Mouse (Mus musculus) hindbrain, embryonic 13.5 days (tissue): ENCODE data around the gene Prrx1. TPM values are rescaled to one million over a fixed set of nuclear protein-coding genes. Genes with fewer than 3 reads are reported as not detected.

Experiments
- ATAC-seq: fragments of 200-750 bp; cut with Nextera tagmentation; 2 replicates; pipeline ENCODE4 v1.8.0; 2017; ENCODE audit warnings: moderate TSS enrichment; ENCODE audit not compliant: low FRiP score
- H3K27ac ChIP-seq: fragments of 300-500 bp; sonication (generic); 2 replicates; pipeline ENCODE4 v1.5.1; 2015; ENCODE audit warnings: inconsistent platforms, mild to moderate bottlenecking, moderate library complexity
- H3K27me3 ChIP-seq: fragments of 300-500 bp; sonication (generic); 2 replicates; pipeline ENCODE4 v1.6.1; 2015; ENCODE audit warnings: mild to moderate bottlenecking, inconsistent platforms
- H3K36me3 ChIP-seq: fragments of 300-500 bp; sonication (generic); 2 replicates; pipeline ENCODE4 v1.6.1; 2015; ENCODE audit warnings: mild to moderate bottlenecking, inconsistent platforms
- H3K4me1 ChIP-seq: fragments of 300-500 bp; sonication (generic); replicated peaks from 2 replicates; pipeline ENCODE4 v1.6.1; 2015; ENCODE audit warnings: inconsistent platforms
- H3K4me2 ChIP-seq: fragments of 300-500 bp; sonication (generic); 2 replicates; pipeline ENCODE4 v1.6.1; 2015; ENCODE audit warnings: inconsistent platforms, mild to moderate bottlenecking, moderate library complexity
- H3K4me3 ChIP-seq: fragments of 300-500 bp; sonication (generic); 2 replicates; pipeline ENCODE4 v1.5.1; 2015; ENCODE audit warnings: mild to moderate bottlenecking, inconsistent platforms
- H3K9ac ChIP-seq: fragments of 300-500 bp; sonication (generic); 2 replicates; pipeline ENCODE4 v1.6.1; 2015; ENCODE audit warnings: mild to moderate bottlenecking, inconsistent platforms
- H3K9me3 ChIP-seq: fragments of 300-500 bp; sonication (generic); 2 replicates; pipeline ENCODE4 v1.6.1; 2016; ENCODE audit warnings: inconsistent platforms
- WGBS: fragments of 180-500 bp; shearing (Covaris S2); methylation state at CpG from one replicate; pipeline ENCODE4 v1.1.7; 2015; 5-methylcytosine and 5-hydroxymethylcytosine counted together
- polyA plus RNA-seq: library from polyadenylated mRNA; unstranded; fragments of >200 nt; fragmentation: Nextera tagmentation; extraction: Ambion mirVana; gene quantifications from 2 replicates; pipeline ENCODE4 v1.2.1, GENCODE M21; 2015

The Prrx1 gene
- polyA plus RNA-seq, result 6.4 and 10.6 TPM in 2 replicates

DNA sequence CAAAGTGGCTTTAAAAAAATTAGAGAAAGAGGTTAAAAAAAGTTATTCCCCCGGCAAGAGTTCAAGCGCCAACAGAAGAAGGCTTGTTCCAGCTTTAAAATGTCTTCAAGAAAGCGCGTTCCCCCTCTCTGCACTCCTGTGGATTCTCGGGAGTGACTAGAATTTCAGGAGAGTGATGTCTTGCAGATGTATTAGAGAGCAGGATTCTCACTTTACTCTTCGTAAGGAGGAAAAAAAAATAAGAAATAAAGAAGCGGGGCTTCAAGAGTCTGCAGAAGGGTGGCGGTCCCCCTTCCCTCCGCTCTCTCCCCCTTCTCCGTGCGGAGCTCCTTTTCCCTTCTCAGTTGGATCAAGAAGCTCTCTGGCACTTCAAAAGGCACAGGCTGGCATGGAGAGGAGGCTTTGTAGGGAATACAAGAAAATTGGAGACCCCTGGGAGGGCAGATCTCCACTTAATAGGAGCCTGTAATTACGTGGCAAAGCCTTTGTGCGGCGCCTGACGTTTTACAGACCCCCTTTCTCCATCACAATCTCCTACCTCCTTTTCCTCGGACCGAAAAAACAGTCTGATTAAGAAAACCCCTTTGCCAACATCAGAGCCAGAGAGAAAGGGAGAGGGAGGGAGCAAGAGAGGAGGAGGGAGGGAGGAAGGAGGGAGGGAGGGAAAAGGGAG is at the start of gene Prrx1:
TSS of gene Prrx1 (minus strand) at position 610 of the 673 bp plus-strand sequence.
- peak within 1 kb of the TSS; percentile 65; the same call in 1 of the 2 replicates for H3K9ac ChIP-seq
- peak within 1 kb of the TSS; percentile 42 for H3K4me3 ChIP-seq
- no peaks in the 10 kb centered on the region for H3K36me3 ChIP-seq
- H3K27ac ChIP-seq, result no peak within 1 kb of the TSS
- WGBS, result under 1% methylated on average over 17 of the region's 17 CpGs
- H3K4me2 ChIP-seq, result peak within 1 kb of the TSS; percentile 59
- peaks cover 94% of the 10 kb centered on the region for H3K27me3 ChIP-seq
- no peaks in the 10 kb centered on the region for H3K9me3 ChIP-seq
- ATAC-seq, result no peak; the same call in 1 of the 2 replicates
- peaks cover 44% of the 10 kb centered on the region for H3K4me1 ChIP-seq

DNA sequence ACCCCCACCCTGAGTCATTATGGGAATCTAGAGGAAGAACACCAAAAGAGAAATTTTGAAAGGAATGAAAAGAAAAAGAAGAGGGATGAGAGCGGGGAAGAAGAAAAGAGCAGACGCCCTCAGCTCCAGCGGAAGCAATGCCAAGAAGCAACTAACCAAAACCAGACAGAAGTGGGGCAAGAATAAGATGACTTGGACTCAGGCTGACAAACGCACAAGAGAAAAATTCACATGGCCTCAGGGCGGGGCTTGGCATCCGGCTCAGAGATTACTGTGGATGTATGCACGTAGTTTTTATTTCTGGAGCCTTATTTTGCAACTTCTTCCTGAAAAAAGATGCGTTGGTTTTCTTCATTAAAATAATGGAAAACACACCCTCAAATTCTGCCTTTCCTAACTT is 48.7 kb upstream of the Prrx1 start:
- no peaks in the 10 kb centered on the region for H3K4me1 ChIP-seq
- no peak overlapping the region for H3K4me2 ChIP-seq
- WGBS, result 83% methylated on average over 8 of the region's 8 CpGs
- no peak overlapping the region for H3K9ac ChIP-seq
- no peak overlapping the region for H3K27ac ChIP-seq
- no peaks in the 10 kb centered on the region for H3K27me3 ChIP-seq
- H3K36me3 ChIP-seq, result no peaks in the 10 kb centered on the region
- no peaks in the 10 kb centered on the region for H3K9me3 ChIP-seq
- no peak for ATAC-seq
- no peak overlapping the region for H3K4me3 ChIP-seq

DNA sequence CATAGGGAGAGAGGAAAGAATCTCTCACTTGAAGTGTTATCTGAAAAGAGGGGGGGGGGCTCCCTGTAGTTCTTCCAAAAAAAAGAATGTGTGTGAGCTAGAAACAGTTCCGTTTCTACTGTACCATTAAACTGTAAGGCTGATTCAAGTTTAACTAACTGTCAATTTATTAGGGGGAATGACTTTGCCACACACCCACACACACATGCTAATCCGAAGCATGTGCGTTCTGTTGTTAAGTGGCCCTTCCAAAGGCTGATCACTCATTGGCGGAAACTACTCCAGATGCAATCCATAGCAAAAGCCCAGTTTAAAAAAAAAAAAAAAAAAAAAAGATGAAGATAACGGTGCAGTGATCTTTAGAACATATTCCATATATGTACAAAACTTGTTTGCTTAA is 47.9 kb upstream of the Prrx1 start:
- H3K27ac ChIP-seq, result no peak overlapping the region
- H3K9me3 ChIP-seq, result no peaks in the 10 kb centered on the region
- no peaks in the 10 kb centered on the region for H3K27me3 ChIP-seq
- H3K4me2 ChIP-seq, result no peak overlapping the region
- H3K4me3 ChIP-seq, result no peak overlapping the region
- no peaks in the 10 kb centered on the region for H3K36me3 ChIP-seq
- H3K9ac ChIP-seq, result no peak overlapping the region
- H3K4me1 ChIP-seq, result no peaks in the 10 kb centered on the region
- WGBS, result 87% methylated on average over 5 of the region's 5 CpGs
- ATAC-seq, result no peak

DNA sequence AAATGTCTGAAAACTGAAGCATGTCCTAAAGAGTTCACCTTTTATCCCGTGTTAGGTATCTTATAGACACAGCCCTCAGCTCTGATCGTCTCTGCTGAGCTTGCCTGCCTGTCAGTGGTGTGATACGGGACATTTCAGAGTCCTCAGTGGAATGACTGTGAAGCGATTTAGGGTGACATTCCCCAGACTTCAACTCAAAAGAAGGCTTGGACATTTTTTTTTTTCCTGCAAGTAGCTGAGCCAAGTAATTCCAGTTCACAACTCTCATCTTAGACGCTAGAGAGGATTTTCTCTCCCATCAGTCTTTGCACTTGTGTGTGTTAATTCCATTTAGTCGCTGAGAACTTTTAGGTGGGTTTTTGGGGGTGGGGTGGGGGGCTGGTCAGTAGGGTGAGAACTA is 47.3 kb upstream of the Prrx1 start:
- Histone ChIP-seq H3K4me3 (no peak overlapping the region), H3K4me1 (no peaks in the 10 kb centered on the region), H3K4me2 (no peak overlapping the region), H3K27ac (no peak overlapping the region), H3K27me3 (no peaks in the 10 kb centered on the region), H3K36me3 (no peaks in the 10 kb centered on the region), H3K9ac (no peak overlapping the region), H3K9me3 (no peaks in the 10 kb centered on the region)
- 79% methylated on average over 6 of the region's 6 CpGs for WGBS
- ATAC-seq, result no peak

DNA sequence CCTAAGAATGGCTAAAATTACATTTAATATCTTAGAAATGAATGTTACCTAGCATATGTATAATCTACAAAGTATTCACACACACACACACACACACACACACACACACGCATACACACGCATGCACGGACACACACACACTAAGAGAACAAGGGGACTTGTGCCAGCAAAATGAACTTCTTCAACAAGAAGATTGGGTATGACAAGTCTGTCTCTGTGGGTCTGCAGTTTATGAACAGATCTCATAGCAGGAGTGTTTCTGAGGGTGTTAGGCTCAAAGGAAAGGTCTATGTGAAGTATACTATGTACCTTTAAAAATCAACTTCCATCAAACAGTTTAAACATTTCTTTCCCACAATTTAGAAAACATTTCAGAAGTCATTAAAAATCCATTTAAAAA is 46.0 kb upstream of the Prrx1 start:
- ATAC-seq, result no peak
- Histone ChIP-seq H3K9me3 (no peaks in the 10 kb centered on the region), H3K4me1 (no peaks in the 10 kb centered on the region), H3K4me2 (no peak overlapping the region), H3K4me3 (no peak overlapping the region), H3K27me3 (no peaks in the 10 kb centered on the region), H3K9ac (no peak overlapping the region), H3K36me3 (no peaks in the 10 kb centered on the region), H3K27ac (no peak overlapping the region)
- 91% methylated on average over 3 of the region's 3 CpGs for WGBS

DNA sequence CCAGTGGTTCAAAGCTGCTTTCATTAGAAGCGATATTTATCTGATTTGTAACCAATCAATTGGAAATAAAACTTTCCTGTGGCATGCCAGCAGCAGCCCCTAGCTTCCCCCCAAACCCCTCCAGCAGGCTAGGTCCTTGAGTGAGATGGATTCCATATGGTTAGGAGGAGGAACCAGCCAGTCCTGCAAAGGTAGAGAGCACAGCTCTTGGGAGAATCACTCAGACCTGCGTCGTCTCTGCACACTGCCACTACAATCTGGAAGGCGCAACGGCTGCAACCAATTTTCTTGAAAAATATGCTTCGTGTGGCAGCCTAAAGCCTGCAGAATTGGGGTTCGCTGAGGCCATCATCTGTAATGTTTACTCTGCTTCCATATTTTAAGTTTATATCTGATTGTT is 44.7 kb upstream of the Prrx1 start:
- H3K27me3 ChIP-seq, result no peaks in the 10 kb centered on the region
- 76% methylated on average over 7 of the region's 7 CpGs for WGBS
- H3K27ac ChIP-seq, result no peak overlapping the region
- ATAC-seq, result no peak
- H3K9me3 ChIP-seq, result no peaks in the 10 kb centered on the region
- H3K9ac ChIP-seq, result no peak overlapping the region
- H3K4me3 ChIP-seq, result no peak overlapping the region
- H3K4me2 ChIP-seq, result no peak overlapping the region
- no peaks in the 10 kb centered on the region for H3K36me3 ChIP-seq
- no peaks in the 10 kb centered on the region for H3K4me1 ChIP-seq

DNA sequence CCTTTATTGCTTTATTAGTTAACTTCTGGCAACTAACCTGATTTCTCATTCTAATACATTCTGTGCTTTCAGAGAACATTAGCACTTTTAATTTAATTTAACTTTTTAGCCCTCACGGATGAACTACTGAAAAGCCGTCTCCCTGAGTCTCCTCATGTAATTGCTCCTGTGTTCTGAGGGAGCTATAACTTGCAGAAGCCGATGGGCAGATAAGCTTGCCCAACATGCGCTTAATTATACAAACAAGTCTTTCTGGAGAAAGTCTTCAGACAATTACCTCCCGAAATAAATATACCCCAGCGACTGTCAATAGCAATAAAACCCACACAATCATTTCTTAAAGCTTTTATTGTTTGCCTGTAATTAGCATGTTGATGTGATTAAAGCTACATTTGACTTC is 44.2 kb upstream of the Prrx1 start:
- no peak overlapping the region for H3K27ac ChIP-seq
- H3K27me3 ChIP-seq, result no peaks in the 10 kb centered on the region
- H3K4me2 ChIP-seq, result no peak overlapping the region
- no peak overlapping the region for H3K9ac ChIP-seq
- 77% methylated on average over 6 of the region's 6 CpGs for WGBS
- H3K4me1 ChIP-seq, result no peaks in the 10 kb centered on the region
- H3K9me3 ChIP-seq, result no peaks in the 10 kb centered on the region
- no peak for ATAC-seq
- H3K4me3 ChIP-seq, result no peak overlapping the region
- no peaks in the 10 kb centered on the region for H3K36me3 ChIP-seq

DNA sequence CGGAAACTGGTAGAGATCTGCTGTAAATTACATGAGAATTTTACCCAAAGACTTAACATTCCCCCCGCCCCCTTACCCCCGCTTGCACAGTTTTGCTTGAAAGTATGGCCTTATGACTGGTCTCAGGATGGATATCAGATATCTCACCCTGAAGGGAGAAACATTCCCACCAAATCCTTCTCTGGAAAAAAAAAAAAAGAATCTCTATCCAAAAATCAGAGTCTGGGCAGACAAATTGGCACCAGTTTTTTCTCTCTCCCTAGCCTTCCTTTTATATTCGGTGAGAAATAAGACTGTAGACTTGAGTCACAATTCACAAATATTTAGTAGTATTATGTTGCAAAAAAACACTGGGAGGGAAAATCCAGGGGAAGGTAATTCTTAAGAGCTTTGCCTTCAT is 42.7 kb upstream of the Prrx1 start:
- Histone ChIP-seq H3K9ac (no peak overlapping the region), H3K4me3 (no peak overlapping the region), H3K9me3 (no peaks in the 10 kb centered on the region), H3K4me1 (no peaks in the 10 kb centered on the region), H3K27me3 (no peaks in the 10 kb centered on the region), H3K36me3 (no peaks in the 10 kb centered on the region), H3K4me2 (no peak overlapping the region), H3K27ac (no peak overlapping the region)
- no peak for ATAC-seq
- WGBS, result 81% methylated on average over 4 of the region's 4 CpGs

DNA sequence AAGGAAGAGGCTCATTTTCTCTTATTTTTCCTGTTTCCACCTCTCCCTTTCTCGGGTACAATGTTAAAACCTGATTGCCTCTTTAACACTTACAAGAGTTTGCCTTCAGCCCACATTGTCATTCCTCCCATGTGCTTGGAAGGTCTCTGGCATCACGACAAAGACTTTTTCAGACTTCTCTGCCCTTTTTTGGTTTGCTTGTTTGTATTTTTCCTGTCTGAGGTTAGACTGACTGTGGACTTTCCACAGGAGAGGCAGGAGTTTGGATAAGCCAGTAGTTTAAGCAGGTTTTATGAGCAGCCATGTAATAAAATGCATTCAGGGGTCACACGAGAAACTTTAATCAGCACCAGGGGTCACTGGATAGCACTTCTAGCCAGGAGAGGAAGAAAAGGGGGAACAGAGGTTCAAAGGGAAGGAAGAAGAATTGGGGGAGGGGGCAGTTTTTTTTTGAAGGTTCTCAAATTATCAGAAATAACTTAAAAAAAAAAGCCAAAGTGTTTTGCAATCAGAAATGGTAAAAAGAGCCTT is 42.2 kb upstream of the Prrx1 start:
- Histone ChIP-seq H3K36me3 (no peaks in the 10 kb centered on the region), H3K9me3 (no peaks in the 10 kb centered on the region), H3K4me1 (no peaks in the 10 kb centered on the region), H3K4me3 (no peak overlapping the region), H3K9ac (no peak overlapping the region), H3K27me3 (no peaks in the 10 kb centered on the region), H3K4me2 (no peak overlapping the region), H3K27ac (no peak overlapping the region)
- 52% methylated on average over 3 of the region's 3 CpGs for WGBS
- no peak for ATAC-seq

DNA sequence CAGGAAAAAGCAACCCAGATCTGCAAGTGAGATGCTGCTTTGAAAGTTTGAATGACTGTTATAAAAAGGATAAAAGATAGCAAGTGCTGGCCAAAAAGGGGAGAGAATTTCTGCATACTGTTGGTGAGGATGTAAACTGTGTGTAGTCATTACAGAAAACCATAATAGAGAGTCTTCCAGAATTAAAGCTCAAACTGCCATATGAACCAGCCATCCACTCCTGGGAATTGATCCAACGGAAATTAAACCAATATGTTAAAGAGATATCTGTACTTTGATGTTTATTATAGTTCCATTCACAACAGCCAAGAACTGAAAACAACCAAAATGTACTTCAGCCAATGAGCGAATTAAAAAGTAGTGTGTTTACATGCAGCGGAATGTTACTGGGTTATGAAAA is 37.5 kb upstream of the Prrx1 start:
- H3K4me1 ChIP-seq, result no peaks in the 10 kb centered on the region
- WGBS, result 91% methylated on average over 3 of the region's 3 CpGs
- no peaks in the 10 kb centered on the region for H3K36me3 ChIP-seq
- no peaks in the 10 kb centered on the region for H3K27me3 ChIP-seq
- H3K9ac ChIP-seq, result no peak overlapping the region
- ATAC-seq, result no peak
- no peak overlapping the region for H3K27ac ChIP-seq
- H3K4me3 ChIP-seq, result no peak overlapping the region
- H3K9me3 ChIP-seq, result no peaks in the 10 kb centered on the region
- no peak overlapping the region for H3K4me2 ChIP-seq

DNA sequence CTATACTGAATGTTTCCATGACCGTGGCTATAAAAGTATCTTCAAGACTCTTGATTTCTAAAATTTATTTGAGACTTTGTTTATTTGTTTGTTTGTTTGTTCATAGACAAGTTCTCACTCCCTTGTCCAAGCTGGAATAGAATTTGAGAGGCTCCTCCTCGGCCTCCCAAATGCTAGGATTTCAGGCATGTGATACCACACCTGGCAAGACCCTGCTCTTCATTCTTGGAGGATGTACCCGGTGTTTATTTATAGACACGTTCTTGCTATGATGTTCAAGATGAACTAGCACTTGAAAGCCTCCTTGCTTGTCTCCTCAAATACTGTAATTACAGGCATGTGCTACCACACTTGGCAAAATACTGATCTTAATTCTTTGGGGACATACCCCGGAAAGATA is 32.0 kb upstream of the Prrx1 start:
- ATAC-seq, result no peak
- WGBS, result 83% methylated on average over 5 of the region's 5 CpGs
- Histone ChIP-seq H3K36me3 (no peaks in the 10 kb centered on the region), H3K9me3 (no peaks in the 10 kb centered on the region), H3K27me3 (no peaks in the 10 kb centered on the region), H3K4me2 (no peak overlapping the region), H3K27ac (no peak overlapping the region), H3K9ac (no peak overlapping the region), H3K4me3 (no peak overlapping the region), H3K4me1 (no peaks in the 10 kb centered on the region)

DNA sequence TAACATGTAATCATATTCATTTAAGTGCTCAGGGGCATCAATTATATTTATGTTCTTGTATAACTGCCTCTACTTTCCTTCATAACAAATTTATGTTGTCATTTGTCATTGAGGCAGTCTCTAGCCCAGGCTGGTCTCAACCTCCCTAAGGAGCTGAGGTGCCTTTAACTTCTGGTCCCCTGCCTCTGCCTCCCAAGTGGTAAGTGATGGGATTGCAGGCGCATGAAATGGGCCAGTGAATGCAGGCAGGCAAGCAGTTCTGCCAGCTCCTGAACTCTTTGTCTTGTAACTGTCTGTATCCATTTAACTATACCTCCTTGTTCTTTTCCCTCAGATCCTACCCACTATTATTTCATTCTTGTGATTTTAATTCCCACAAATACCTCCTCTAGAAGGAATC is 31.4 kb upstream of the Prrx1 start:
- Histone ChIP-seq H3K9me3 (no peaks in the 10 kb centered on the region), H3K4me2 (no peak overlapping the region), H3K27ac (no peak overlapping the region), H3K9ac (no peak overlapping the region), H3K4me1 (no peaks in the 10 kb centered on the region), H3K27me3 (no peaks in the 10 kb centered on the region), H3K36me3 (no peaks in the 10 kb centered on the region), H3K4me3 (no peak overlapping the region)
- 30% methylated on average over 1 of the region's 1 CpGs for WGBS
- ATAC-seq, result no peak

DNA sequence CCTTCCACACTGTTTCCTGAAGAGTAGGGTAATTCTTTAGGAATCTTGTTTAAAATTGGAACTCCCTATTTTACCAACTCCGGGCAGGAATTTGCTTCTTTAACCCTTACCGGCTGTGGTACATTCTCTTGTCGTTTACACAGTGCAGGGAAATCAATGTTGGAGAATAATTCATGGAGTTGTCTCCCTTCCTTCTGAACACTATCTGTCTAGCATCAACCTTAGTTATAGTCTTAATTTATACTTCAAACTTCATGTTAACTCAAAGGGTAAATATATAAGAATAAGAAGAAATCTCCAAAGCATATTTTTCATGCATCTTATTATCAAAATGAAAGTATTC is 25.7 kb upstream of the Prrx1 start:
- Histone ChIP-seq H3K4me3 (no peak overlapping the region), H3K9me3 (no peaks in the 10 kb centered on the region), H3K27me3 (no peaks in the 10 kb centered on the region), H3K9ac (no peak overlapping the region), H3K27ac (no peak overlapping the region), H3K36me3 (no peaks in the 10 kb centered on the region), H3K4me2 (no peak overlapping the region), H3K4me1 (no peaks in the 10 kb centered on the region)
- no peak for ATAC-seq
- whole genome bisulfite sequencing, result 63% methylated on average over 3 of the region's 3 CpGs
